Mouse (Mus musculus): ENCODE results near the gene Slc17a1.

- no peak for TF ChIP-seq POLR2A (IDR thresholded peaks at IDR 0.05; ENCODE audit: control insufficient read depth, low read depth, low read length)
- TF ChIP-seq CTCF (IDR thresholded peaks at IDR 0.05; ENCODE audit: control insufficient read depth, insufficient read depth, insufficient replicate concordance, low read depth, low read length), result no peak
These were observed 63.4 kb downstream of the Slc17a1 start for GRCm38 (mm10) chr13:23930904-23931303.
